Mouse (Mus musculus) frontal cortex, adult (tissue): ENCODE results near the gene Gm21883.
"Not testable (repeated sequence)": the region's sequence is repeated elsewhere in the genome, so short reads cannot be mapped to it uniquely, and the experiment has no call there.

ENCODE experiments used
- ATAC-seq: cut with Nextera tagmentation; 2 replicates; pipeline ENCODE4 v1.9.2; 2017; ENCODE audit warnings: mild to moderate bottlenecking, moderate library complexity, mixed read lengths; ENCODE audit not compliant: low TSS enrichment

Gene Gm21883

GRCm38 (mm10) chrX:31574183-31574582 is at the start of gene Gm21883:
Gene Gm21883 (minus strand): TSS chrX:31574283.
- not testable (repeated sequence) for ATAC-seq

GRCm38 (mm10) chrX:31618820-31619219 is 44.7 kb upstream of the Gm21883 start, which contains the start of gene Spin2e:
Gene Spin2e (minus strand): TSS chrX:31618920.
- not testable (repeated sequence) for ATAC-seq
